Mouse (Mus musculus) E14TG2a.4 (cell line): ENCODE measurements around the gene Gpc5.

Experiments
- CTCF ChIP-seq: conservative IDR thresholded peaks from 2 replicates; pipeline ENCODE4 v1.5.1; 2014; ENCODE audit warnings: low read length
- NANOG ChIP-seq: IDR thresholded peaks from 2 replicates; pipeline ENCODE4 v1.6.1; 2014; ENCODE audit warnings: borderline replicate concordance, low read length, mixed read lengths
- POU5F1 ChIP-seq: IDR thresholded peaks from 2 replicates; pipeline ENCODE4 v1.6.1; 2014; ENCODE audit warnings: low read length, borderline replicate concordance

GRCm38 (mm10) chr14:115979233-115979632 is 887.2 kb downstream of the Gpc5 start:
- TF ChIP-seq CTCF = no peak
- no peak for TF ChIP-seq POU5F1
- no peak for TF ChIP-seq NANOG
